ENCODE assay signal across 12 mouse cellular contexts in genomic region chr13:109686906-109687305, GRCm38 (mm10).
DNase-seq lines count a peak whose midpoint lies in the region; ATAC-seq and TF ChIP-seq lines count a peak whose summit lies in the region.
"Had no signal": no experiment of that assay in that cellular context is flagged by ENCODE, and none has a peak within 500 bp of the region (broad histone marks: within the 10 kb centered on the region; RNA-seq: fewer than 3 reads in every experiment).

No protein-coding gene starts in this region.

- H3K36me3 ChIP-seq in heart, embryonic 16.5 days (ENCODE audit: control insufficient read depth, insufficient read depth), result no peaks in the 10 kb centered on the region
- no peaks in the 10 kb centered on the region for H3K36me3 ChIP-seq in liver, embryonic 16.5 days (ENCODE audit: control insufficient read depth, insufficient read depth)
- H3K36me3 ChIP-seq: hindbrain, embryonic 13.5 days; neural tube, embryonic 15.5 days had no signal

- 30% methylated on average over 3 of the region's 3 CpGs for WGBS in lung, adult 2 months
- 18% methylated on average over 3 of the region's 3 CpGs for WGBS in heart, embryonic 16.5 days
- 13% methylated on average over 3 of the region's 3 CpGs for WGBS in liver, embryonic 16.5 days (ENCODE audit: insufficient replicate concordance)

- peak; percentile 30; the same call in 1 of the 2 replicates for ATAC-seq in frontal cortex, adult (ENCODE audit: low TSS enrichment)
- no peak for ATAC-seq in heart, embryonic 16.5 days (replicated peaks; ENCODE audit: extremely low read depth, insufficient read depth, low FRiP score)
- no peak for ATAC-seq in liver, embryonic 16.5 days (ENCODE audit: low read depth)
- ATAC-seq: CD4-positive, CD25-positive, alpha-beta regulatory T cell, adult 4 months had no signal

- peak overlapping the region; percentile 23 for H3K4me3 ChIP-seq in lung, adult 2 months (replicated peaks; ENCODE audit: extremely low read depth, low read depth, low read length)
- peak overlapping the region; percentile 50 for H3K4me3 ChIP-seq in heart, embryonic 16.5 days (ENCODE audit: low read length)
- peak overlapping the region; percentile 76 for H3K4me3 ChIP-seq in liver, embryonic 16.5 days (ENCODE audit: low read depth, low read length)
- H3K4me3 ChIP-seq: hindbrain, embryonic 13.5 days had no signal

- no peaks in the 10 kb centered on the region for H3K9me3 ChIP-seq in heart, embryonic 16.5 days (replicated peaks; ENCODE audit: control insufficient read depth, low read length)
- H3K9me3 ChIP-seq in liver, embryonic 16.5 days (replicated peaks; ENCODE audit: control insufficient read depth, low read length), result no peaks in the 10 kb centered on the region
- H3K9me3 ChIP-seq: hindbrain, embryonic 13.5 days; neural tube, embryonic 15.5 days had no signal

- no peak for DNase-seq in frontal cortex, postnatal 14 days (ENCODE audit: low spot score in 2 of 2)
- DNase-seq in lung, adult 2 months, result no peak
- DNase-seq in lung, postnatal 10 days, result no peak
- DNase-seq in cerebellum, postnatal 14 days, result no peak
- DNase-seq in ovary, postnatal 10 days (ENCODE audit: low spot score), result no peak
- DNase-seq: cerebellum, adult 2 months had no signal

- no peaks in the 10 kb centered on the region for H3K4me1 ChIP-seq in lung, adult 2 months (ENCODE audit: control insufficient read depth, insufficient read depth, low read length)
- peaks cover 13% of the 10 kb centered on the region for H3K4me1 ChIP-seq in heart, embryonic 16.5 days (ENCODE audit: control insufficient read depth, insufficient read depth, low read length)
- peaks cover 35% of the 10 kb centered on the region for H3K4me1 ChIP-seq in liver, embryonic 16.5 days (ENCODE audit: control insufficient read depth, low read depth, low read length)

- peak overlapping the region; percentile 84 for H3K4me2 ChIP-seq in heart, embryonic 16.5 days (ENCODE audit: low read depth, low read length)
- H3K4me2 ChIP-seq in liver, embryonic 16.5 days (ENCODE audit: low read depth, low read length), result peak overlapping the region; percentile 58

- H3K27ac ChIP-seq in heart, embryonic 16.5 days (ENCODE audit: low read length), result peak overlapping the region; percentile 74
- H3K27ac ChIP-seq in liver, embryonic 16.5 days (ENCODE audit: low read length), result peak overlapping the region; percentile 79
- H3K27ac ChIP-seq: hindbrain, embryonic 13.5 days; neural tube, embryonic 15.5 days had no signal

- TF ChIP-seq POLR2A in lung, adult 2 months (IDR thresholded peaks at IDR 0.05; ENCODE audit: borderline replicate concordance, extremely low read depth, low read depth, low read length), result no peak

- no peaks in the 10 kb centered on the region for H3K27me3 ChIP-seq in heart, embryonic 16.5 days (ENCODE audit: control insufficient read depth, insufficient read depth, low read length)
- H3K27me3 ChIP-seq in liver, embryonic 16.5 days (ENCODE audit: control insufficient read depth, insufficient read depth, low read depth, low read length), result no peaks in the 10 kb centered on the region
- H3K27me3 ChIP-seq: hindbrain, embryonic 13.5 days; neural tube, embryonic 15.5 days had no signal

- no peak for TF ChIP-seq CTCF in lung, adult 2 months (IDR thresholded peaks at IDR 0.05; ENCODE audit: insufficient read depth, low read length)

- H3K9ac ChIP-seq in heart, embryonic 16.5 days (ENCODE audit: low read length), result peak overlapping the region; percentile 61; the same call in 1 of the 2 replicates
- peak overlapping the region; percentile 67 for H3K9ac ChIP-seq in liver, embryonic 16.5 days (ENCODE audit: low read depth, low read length)
- H3K9ac ChIP-seq: hindbrain, embryonic 13.5 days; neural tube, embryonic 15.5 days had no signal

Comparison
In these comparisons a context has a peak if more than half of its experiments do, and no peak if none do; other contexts are left out.
1. H3K4me3 ChIP-seq: peak in every context shown above with its lines; median percentile 76 in liver, embryonic 16.5 days; 50 in heart, embryonic 16.5 days; 23 in lung, adult 2 months.